Mouse (Mus musculus) embryonic facial prominence, embryonic 14.5 days (tissue): ENCODE data around the gene Ubqln1. TPM values are rescaled to one million over a fixed set of nuclear protein-coding genes. Genes with fewer than 3 reads are reported as not detected.

ENCODE experiments used
- ATAC-seq: fragments of 200-750 bp; cut with Nextera tagmentation; 2 replicates; pipeline ENCODE4 v1.8.0; 2017; ENCODE audit warnings: low read depth, moderate number of reproducible peaks, moderate TSS enrichment
- DNase-seq: peaks from one replicate; pipeline ENCODE4 v3.0.0-alpha.2; 2015; ENCODE audit warnings: low spot score
- H3K27ac ChIP-seq: fragments of 300-500 bp; sonication (generic); replicated peaks from 2 replicates; pipeline ENCODE4 v1.5.1; 2014; ENCODE audit warnings: low read depth, mild to moderate bottlenecking, low read length, moderate library complexity
- H3K27me3 ChIP-seq: fragments of 300-500 bp; sonication (generic); replicated peaks from 2 replicates; pipeline ENCODE4 v1.6.1; 2014; ENCODE audit warnings: low read length; ENCODE audit not compliant: control insufficient read depth, insufficient read depth
- H3K36me3 ChIP-seq: fragments of 300-500 bp; sonication (generic); 2 replicates; pipeline ENCODE4 v1.6.1; 2014; ENCODE audit warnings: low read length, mixed read lengths; ENCODE audit not compliant: control insufficient read depth, insufficient read depth
- H3K4me1 ChIP-seq: fragments of 300-500 bp; sonication (generic); 2 replicates; pipeline ENCODE4 v1.6.1; 2014; ENCODE audit warnings: antibody characterized with exemption, low read length; ENCODE audit not compliant: control insufficient read depth, insufficient read depth
- H3K4me2 ChIP-seq: fragments of 300-500 bp; sonication (generic); 2 replicates; pipeline ENCODE4 v1.6.1; 2014; ENCODE audit warnings: low read depth, mild to moderate bottlenecking, low read length, moderate library complexity, mixed read lengths
- H3K4me3 ChIP-seq: fragments of 300-500 bp; sonication (generic); 2 replicates; pipeline ENCODE4 v1.5.1; 2014; ENCODE audit warnings: low read depth, mild to moderate bottlenecking, low read length
- H3K9ac ChIP-seq: fragments of 300-500 bp; sonication (generic); 2 replicates; pipeline ENCODE4 v1.6.1; 2014; ENCODE audit warnings: low read depth, mild to moderate bottlenecking, low read length, moderate library complexity, mixed read lengths
- H3K9me3 ChIP-seq: fragments of 300-500 bp; sonication (generic); 2 replicates; pipeline ENCODE4 v1.6.1; 2016; ENCODE audit warnings: low read length; ENCODE audit not compliant: control insufficient read depth
- WGBS: fragments of 180-500 bp; shearing (Covaris S2); extraction: QIAGEN DNeasy Blood & Tissue Kit; methylation state at CpG from one replicate; pipeline ENCODE4 v1.1.7; 2014; 5-methylcytosine and 5-hydroxymethylcytosine counted together
- polyA plus RNA-seq: library from polyadenylated mRNA; unstranded; fragments of >200 nt; fragmentation: Nextera tagmentation; extraction: Ambion mirVana; gene quantifications from 2 replicates; pipeline ENCODE4 v1.2.1, GENCODE M21; 2014

The Ubqln1 gene
- polyA plus RNA-seq = 89.4 and 91.9 TPM in 2 replicates

DNA sequence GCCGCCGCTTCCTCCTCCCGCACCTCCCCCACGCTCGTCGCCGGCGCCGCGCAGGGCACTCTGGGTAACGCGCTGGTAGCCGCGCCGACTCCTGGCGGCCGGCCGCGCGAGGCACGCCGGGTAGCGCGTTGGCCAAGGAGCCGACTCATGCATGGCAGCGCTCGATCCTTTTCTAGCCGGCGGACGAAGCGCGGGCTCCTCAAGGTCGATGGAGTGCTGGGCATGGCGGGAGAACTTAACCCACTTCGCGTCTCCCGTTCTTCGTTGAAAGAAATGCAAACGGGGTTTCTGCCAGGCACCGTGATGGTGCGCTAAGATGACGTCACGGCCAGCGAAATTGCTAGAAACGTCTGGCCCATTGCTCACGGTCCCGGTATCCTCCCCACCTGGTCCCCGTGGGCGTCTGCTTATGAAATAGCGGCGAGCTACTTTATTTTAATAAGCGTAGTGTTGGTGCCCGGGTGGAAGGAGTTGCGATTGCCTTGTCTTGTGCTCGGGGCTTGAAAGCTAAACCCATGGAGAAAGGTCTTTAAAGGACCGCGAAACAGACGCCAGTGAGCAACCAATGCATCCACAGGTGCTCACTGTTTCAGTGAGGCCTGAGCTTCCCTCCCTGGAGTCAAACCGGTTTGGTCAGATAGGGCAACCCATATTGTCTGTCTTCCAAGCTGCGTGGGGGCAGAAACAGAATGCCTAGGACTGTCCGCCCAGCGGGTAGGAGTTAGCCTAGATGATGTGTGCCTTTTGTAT lies at the start of gene Ubqln1:
Gene Ubqln1 (minus strand): TSS at position 62 of the 750 bp plus-strand sequence.
- peak within 1 kb of the TSS; percentile 96 for H3K9ac ChIP-seq
- ATAC-seq (peak; percentile 93), DNase-seq (peak; percentile 91)
- peak within 1 kb of the TSS; percentile 88 for H3K27ac ChIP-seq
- WGBS = 3% methylated on average over 47 of the region's 62 CpGs
- H3K4me3 ChIP-seq = peak within 1 kb of the TSS; percentile 100
- H3K9me3 ChIP-seq = no peaks in the 10 kb centered on the region
- peaks cover 11% of the 10 kb centered on the region for H3K4me1 ChIP-seq
- H3K36me3 ChIP-seq = no peaks in the 10 kb centered on the region
- H3K4me2 ChIP-seq = peak within 1 kb of the TSS; percentile 54
- no peaks in the 10 kb centered on the region for H3K27me3 ChIP-seq

DNA sequence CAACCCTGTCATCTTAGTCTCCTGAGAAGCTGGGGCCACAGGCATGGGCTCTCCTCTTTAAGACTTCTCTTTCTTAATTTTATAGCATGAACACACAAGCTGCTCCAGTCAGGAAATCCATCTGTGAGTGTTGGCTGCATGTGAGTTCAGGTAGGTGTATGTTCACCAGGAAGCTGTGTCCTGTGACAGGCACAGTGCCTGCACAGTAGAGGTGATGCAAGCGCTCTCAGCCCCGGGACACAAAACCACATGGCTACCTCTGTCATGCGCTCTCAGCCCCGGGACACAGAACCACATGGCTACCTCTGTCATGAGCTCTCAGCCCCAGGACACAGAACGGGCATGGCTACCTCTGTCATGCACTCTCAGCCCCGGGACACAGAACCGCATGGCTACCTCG lies 48.1 kb upstream of the Ubqln1 start:
- no peak for ATAC-seq
- no peak overlapping the region for H3K9ac ChIP-seq
- no peaks in the 10 kb centered on the region for H3K27me3 ChIP-seq
- H3K4me1 ChIP-seq = no peaks in the 10 kb centered on the region
- 72% methylated on average over 8 of the region's 8 CpGs for WGBS
- no peak for DNase-seq
- no peak overlapping the region for H3K4me3 ChIP-seq
- H3K9me3 ChIP-seq = no peaks in the 10 kb centered on the region
- no peak overlapping the region for H3K4me2 ChIP-seq
- H3K27ac ChIP-seq = no peak overlapping the region
- peaks cover 10% of the 10 kb centered on the region; the same call in 1 of the 2 replicates for H3K36me3 ChIP-seq

GRCm38 (mm10) chr13:58261674-58262073 lies 46.2 kb upstream of the Ubqln1 start:
- no peaks in the 10 kb centered on the region for H3K27me3 ChIP-seq
- no peaks in the 10 kb centered on the region for H3K9me3 ChIP-seq
- no peak overlapping the region for H3K4me2 ChIP-seq
- 85% methylated on average over 4 of the region's 4 CpGs for WGBS
- ATAC-seq (no peak), DNase-seq (no peak)
- peaks cover 10% of the 10 kb centered on the region; the same call in 1 of the 2 replicates for H3K36me3 ChIP-seq
- no peaks in the 10 kb centered on the region for H3K4me1 ChIP-seq
- no peak overlapping the region for H3K4me3 ChIP-seq
- H3K27ac ChIP-seq = no peak overlapping the region
- no peak overlapping the region for H3K9ac ChIP-seq

GRCm38 (mm10) chr13:58253268-58253667 lies 37.8 kb upstream of the Ubqln1 start:
- Histone ChIP-seq H3K4me1 (no peaks in the 10 kb centered on the region), H3K4me2 (no peak overlapping the region), H3K9ac (no peak overlapping the region), H3K27me3 (no peaks in the 10 kb centered on the region), H3K27ac (no peak overlapping the region), H3K36me3 (peaks cover 30% of the 10 kb centered on the region; the same call in 1 of the 2 replicates), H3K4me3 (no peak overlapping the region), H3K9me3 (no peaks in the 10 kb centered on the region)
- WGBS = 92% methylated on average over 1 of the region's 1 CpGs
- no peak for DNase-seq
- no peak for ATAC-seq

GRCm38 (mm10) chr13:58248957-58249356 lies 33.5 kb upstream of the Ubqln1 start:
- Histone ChIP-seq H3K4me3 (no peak overlapping the region), H3K36me3 (peaks cover 23% of the 10 kb centered on the region; the same call in 1 of the 2 replicates), H3K27me3 (no peaks in the 10 kb centered on the region), H3K4me1 (no peaks in the 10 kb centered on the region), H3K9ac (no peak overlapping the region), H3K27ac (no peak overlapping the region), H3K9me3 (no peaks in the 10 kb centered on the region), H3K4me2 (no peak overlapping the region)
- no peak for ATAC-seq
- no peak for DNase-seq
- 87% methylated on average over 5 of the region's 5 CpGs for WGBS

DNA sequence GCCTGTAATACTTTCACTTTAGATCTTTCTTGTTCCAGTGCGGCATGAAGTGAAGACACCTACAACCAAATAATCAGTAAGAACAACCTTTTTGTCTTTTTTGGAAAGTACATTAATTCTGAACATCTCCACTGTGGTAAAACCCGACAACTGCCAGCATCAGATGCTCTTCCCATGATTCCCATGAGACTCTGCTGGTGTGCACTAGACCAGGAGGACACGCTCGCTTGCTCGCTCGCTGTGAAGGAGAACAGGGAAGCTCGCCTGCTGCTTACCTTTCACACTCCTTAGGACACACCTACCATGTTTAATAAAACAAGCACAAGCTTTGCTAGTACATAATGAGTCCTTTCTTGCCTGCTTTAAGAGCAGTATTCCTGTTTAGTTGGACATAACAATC lies 21.1 kb upstream of the Ubqln1 start:
- WGBS = 89% methylated on average over 7 of the region's 7 CpGs
- no peak for DNase-seq
- no peak for ATAC-seq
- H3K4me1 ChIP-seq = no peaks in the 10 kb centered on the region
- no peaks in the 10 kb centered on the region for H3K27me3 ChIP-seq
- no peak overlapping the region for H3K9ac ChIP-seq
- no peak overlapping the region for H3K4me2 ChIP-seq
- peaks cover 16% of the 10 kb centered on the region; the same call in 1 of the 2 replicates for H3K36me3 ChIP-seq
- no peak overlapping the region for H3K27ac ChIP-seq
- no peak overlapping the region for H3K4me3 ChIP-seq
- H3K9me3 ChIP-seq = no peaks in the 10 kb centered on the region

- WGBS = 47% methylated on average over 5 of the region's 5 CpGs
- Histone ChIP-seq H3K4me2 (no peak overlapping the region), H3K4me3 (no peak overlapping the region), H3K36me3 (peaks cover 16% of the 10 kb centered on the region; the same call in 1 of the 2 replicates), H3K9ac (no peak overlapping the region), H3K9me3 (no peaks in the 10 kb centered on the region), H3K27me3 (no peaks in the 10 kb centered on the region), H3K27ac (no peak overlapping the region), H3K4me1 (no peaks in the 10 kb centered on the region)
- peak; percentile 34 for DNase-seq
- no peak for ATAC-seq
Measured at GRCm38 (mm10) chr13:58232611-58233010, 17.2 kb upstream of the Ubqln1 start.

GRCm38 (mm10) chr13:58232070-58232469 lies 16.6 kb upstream of the Ubqln1 start:
- DNase-seq (no peak), ATAC-seq (no peak)
- H3K4me3 ChIP-seq = no peak overlapping the region
- 91% methylated on average over 8 of the region's 8 CpGs for WGBS
- peaks cover 3% of the 10 kb centered on the region; the same call in 1 of the 2 replicates for H3K9me3 ChIP-seq
- no peak overlapping the region for H3K4me2 ChIP-seq
- no peak overlapping the region for H3K9ac ChIP-seq
- no peaks in the 10 kb centered on the region for H3K4me1 ChIP-seq
- H3K36me3 ChIP-seq = peaks cover 16% of the 10 kb centered on the region; the same call in 1 of the 2 replicates
- H3K27ac ChIP-seq = no peak overlapping the region
- H3K27me3 ChIP-seq = no peaks in the 10 kb centered on the region

DNA sequence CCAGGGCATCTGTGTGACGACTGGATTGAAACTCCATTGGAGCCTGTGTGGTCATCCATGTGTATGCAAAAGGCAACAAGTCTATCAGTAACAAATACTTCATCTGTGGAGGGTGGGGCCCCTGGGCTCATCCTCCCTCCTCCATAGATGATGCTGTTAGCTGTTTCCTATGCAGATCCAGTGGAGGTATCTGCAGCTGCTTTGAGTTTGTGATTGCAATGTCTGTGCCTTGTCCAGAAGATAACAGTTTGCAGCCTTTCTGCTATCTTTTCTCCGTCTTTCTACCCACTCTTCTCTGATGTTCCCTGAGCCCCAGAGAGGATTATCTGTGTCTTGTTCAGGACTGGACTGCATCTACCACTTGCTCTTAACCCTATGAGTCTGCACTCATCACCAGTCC lies 13.2 kb upstream of the Ubqln1 start:
- Histone ChIP-seq H3K4me1 (no peaks in the 10 kb centered on the region), H3K27me3 (no peaks in the 10 kb centered on the region), H3K9ac (no peak overlapping the region), H3K4me2 (no peak overlapping the region), H3K36me3 (peaks cover 7% of the 10 kb centered on the region; the same call in 1 of the 2 replicates), H3K27ac (no peak overlapping the region), H3K9me3 (peaks cover 9% of the 10 kb centered on the region; the same call in 1 of the 2 replicates), H3K4me3 (no peak overlapping the region)
- WGBS = 76% methylated on average over 2 of the region's 2 CpGs
- no peak for DNase-seq
- ATAC-seq = no peak
